Mouse (Mus musculus) thymus, adult 2 months (tissue): ENCODE measurements around the gene Sema5b. TPM values are rescaled to one million over a fixed set of nuclear protein-coding genes. Genes with fewer than 3 reads are reported as not detected.

Experiments used
- DNase-seq: peaks from one replicate; pipeline ENCODE4 v3.0.0; 2021
- H3K27ac ChIP-seq: fragments of 200-500 bp; 2 replicates; pipeline ENCODE4 v1.5.1; 2012; ENCODE audit warnings: low read length, control low read depth; ENCODE audit not compliant: control insufficient read depth, insufficient read depth
- H3K27me3 ChIP-seq: fragments of 200-500 bp; 2 replicates; pipeline ENCODE4 v1.6.1; 2012; ENCODE audit warnings: mild to moderate bottlenecking, low read length, moderate library complexity, mixed read lengths; ENCODE audit not compliant: control insufficient read depth, insufficient read depth
- H3K36me3 ChIP-seq: fragments of 200-500 bp; 2 replicates; pipeline ENCODE4 v1.6.1; 2012; ENCODE audit warnings: mild to moderate bottlenecking, low read length, moderate library complexity; ENCODE audit not compliant: control insufficient read depth, insufficient read depth
- H3K4me1 ChIP-seq: fragments of 200-500 bp; replicated peaks from 2 replicates; pipeline ENCODE4 v1.6.1; 2012; ENCODE audit warnings: low read length; ENCODE audit not compliant: control insufficient read depth, insufficient read depth
- H3K4me3 ChIP-seq: fragments of 200-500 bp; 2 replicates; pipeline ENCODE4 v1.5.1; 2012; ENCODE audit warnings: mild to moderate bottlenecking, low read length, control low read depth, moderate library complexity; ENCODE audit not compliant: control insufficient read depth, insufficient read depth
- CTCF ChIP-seq: fragments of 200-500 bp; IDR thresholded peaks from 2 replicates; pipeline ENCODE4 v1.5.1; 2012; ENCODE audit warnings: mild to moderate bottlenecking, control low read depth, low read length, moderate library complexity, borderline replicate concordance; ENCODE audit not compliant: control insufficient read depth, poor library complexity, insufficient read depth; ENCODE audit errors: extremely low read depth
- POLR2A ChIP-seq: fragments of 200-500 bp; IDR thresholded peaks from 2 replicates; pipeline ENCODE4 v1.6.1; 2012; ENCODE audit warnings: mild to moderate bottlenecking, low read length, control low read depth, moderate library complexity; ENCODE audit not compliant: control insufficient read depth, poor library complexity, insufficient read depth; ENCODE audit errors: extremely low read depth
- WGBS: fragments of 180-500 bp; shearing (Covaris S2); methylation state at CpG from one replicate; pipeline ENCODE4 v1.1.7; 2018; 5-methylcytosine and 5-hydroxymethylcytosine counted together
- polyA plus RNA-seq: library from polyadenylated mRNA; depleted of rRNA; stranded (reverse); fragments of >200 nt; gene quantifications from 2 replicates; pipeline ENCODE4 v1.2.3, GENCODE M21; 2012

Gene Sema5b
- polyA plus RNA-seq, 1 experiment = 0.54 TPM

GRCm38 (mm10) chr16:35627992-35628607, 87.2 kb downstream of the Sema5b start:
- no peak overlapping the region for H3K27ac ChIP-seq
- TF ChIP-seq CTCF = peak; percentile 88
- no peak for TF ChIP-seq POLR2A
- H3K27me3 ChIP-seq = no peaks in the 10 kb centered on the region
- no peaks in the 10 kb centered on the region for H3K36me3 ChIP-seq
- peak; percentile 72 for DNase-seq
- H3K4me3 ChIP-seq = no peak overlapping the region
- H3K4me1 ChIP-seq = no peaks in the 10 kb centered on the region
- 50% methylated on average over 10 of the region's 10 CpGs for WGBS

GRCm38 (mm10) chr16:35630470-35631183, 89.7 kb downstream of the Sema5b start:
- Histone ChIP-seq H3K27me3 (no peaks in the 10 kb centered on the region), H3K27ac (no peak overlapping the region), H3K4me3 (no peak overlapping the region), H3K36me3 (no peaks in the 10 kb centered on the region), H3K4me1 (no peaks in the 10 kb centered on the region)
- no peak for TF ChIP-seq CTCF
- no peak for TF ChIP-seq POLR2A
- WGBS = 80% methylated on average over 16 of the region's 16 CpGs
- no peak for DNase-seq

- DNase-seq = no peak
- H3K36me3 ChIP-seq = no peaks in the 10 kb centered on the region
- no peak overlapping the region for H3K27ac ChIP-seq
- 38% methylated on average over 2 of the region's 2 CpGs for WGBS
- TF ChIP-seq POLR2A (no peak), CTCF (no peak)
- no peak overlapping the region for H3K4me3 ChIP-seq
- no peaks in the 10 kb centered on the region for H3K27me3 ChIP-seq
- H3K4me1 ChIP-seq = no peaks in the 10 kb centered on the region
Measured at GRCm38 (mm10) chr16:35633058-35633457, 92.1 kb downstream of the Sema5b start.

GRCm38 (mm10) chr16:35634971-35635370, 94.0 kb downstream of the Sema5b start:
- H3K27ac ChIP-seq = no peak overlapping the region
- WGBS = 71% methylated on average over 4 of the region's 4 CpGs
- no peaks in the 10 kb centered on the region for H3K36me3 ChIP-seq
- no peaks in the 10 kb centered on the region for H3K27me3 ChIP-seq
- TF ChIP-seq CTCF (no peak), POLR2A (no peak)
- no peaks in the 10 kb centered on the region for H3K4me1 ChIP-seq
- no peak overlapping the region for H3K4me3 ChIP-seq
- DNase-seq = no peak

GRCm38 (mm10) chr16:35639505-35639904, 98.6 kb downstream of the Sema5b start:
- no peak for TF ChIP-seq CTCF
- no peak for TF ChIP-seq POLR2A
- no peak overlapping the region for H3K4me3 ChIP-seq
- H3K4me1 ChIP-seq = no peaks in the 10 kb centered on the region
- H3K27ac ChIP-seq = no peak overlapping the region
- H3K36me3 ChIP-seq = no peaks in the 10 kb centered on the region
- DNase-seq = no peak
- WGBS = 86% methylated on average over 3 of the region's 3 CpGs
- H3K27me3 ChIP-seq = no peaks in the 10 kb centered on the region

GRCm38 (mm10) chr16:35648862-35649261, 107.9 kb downstream of the Sema5b start:
- 91% methylated on average over 4 of the region's 4 CpGs for WGBS

GRCm38 (mm10) chr16:35652206-35652605, 111.3 kb downstream of the Sema5b start:
- Histone ChIP-seq H3K4me3 (no peak overlapping the region), H3K36me3 (no peaks in the 10 kb centered on the region), H3K4me1 (no peaks in the 10 kb centered on the region), H3K27me3 (no peaks in the 10 kb centered on the region), H3K27ac (no peak overlapping the region)
- TF ChIP-seq CTCF = no peak
- no peak for TF ChIP-seq POLR2A
- WGBS = 74% methylated on average over 6 of the region's 6 CpGs
- no peak for DNase-seq

More at GRCm38 (mm10) chr16:35648862-35649261, 107.9 kb downstream of the Sema5b start:
- no peak overlapping the region for H3K4me3 ChIP-seq
- no peak for DNase-seq
- no peak overlapping the region for H3K27ac ChIP-seq
- no peaks in the 10 kb centered on the region for H3K4me1 ChIP-seq
- no peaks in the 10 kb centered on the region for H3K36me3 ChIP-seq
- TF ChIP-seq POLR2A = no peak
- TF ChIP-seq CTCF = no peak
- H3K27me3 ChIP-seq = no peaks in the 10 kb centered on the region
